Mouse (Mus musculus): ENCODE measurements around the gene Adm2.

- TF ChIP-seq POLR2A (IDR thresholded peaks at IDR 0.05; ENCODE audit: control insufficient read depth, extremely low read depth, insufficient read depth, low read length, poor library complexity) (no peak), CTCF (IDR thresholded peaks at IDR 0.05; ENCODE audit: borderline replicate concordance, control insufficient read depth, extremely low read depth, insufficient read depth, low read length, poor library complexity) (no peak)
Measured at GRCm38 (mm10) chr15:89308406-89309139, 13.9 kb upstream of the Adm2 start.
